Mouse (Mus musculus) megakaryocyte, embryonic 14.5 days (primary cell): ENCODE results near the gene Sypl. TPM values are rescaled to one million over a fixed set of nuclear protein-coding genes. Genes with fewer than 3 reads are reported as not detected.
A peak's percentile ranks its signal among the peaks of the same experiment; 100 is the strongest.

Experiments
- H3K27me3 ChIP-seq: replicated peaks from 2 replicates; pipeline ENCODE3; 2012; ENCODE audit warnings: inconsistent platforms
- H3K36me3 ChIP-seq: replicated peaks from 2 replicates; pipeline ENCODE3; 2012; ENCODE audit warnings: low read length, inconsistent platforms, mixed read lengths
- H3K4me1 ChIP-seq: 2 replicates; pipeline ENCODE4 v1.6.1; 2012; ENCODE audit warnings: inconsistent platforms
- H3K4me3 ChIP-seq: replicated peaks from 2 replicates; pipeline ENCODE3; 2012; ENCODE audit warnings: moderate library complexity, mild to moderate bottlenecking, inconsistent platforms
- H3K9me3 ChIP-seq: 2 replicates; pipeline ENCODE4 v1.6.1; 2012; ENCODE audit warnings: inconsistent platforms
- FLI1 ChIP-seq: IDR thresholded peaks from 2 replicates; pipeline ENCODE4 v1.6.1; 2012; ENCODE audit warnings: low read length, inconsistent platforms, mixed read lengths
- GATA1 ChIP-seq: IDR thresholded peaks from 3 replicates; pipeline ENCODE4 v1.6.1; 2012; ENCODE audit warnings: mixed read lengths, low read length, inconsistent platforms, borderline replicate concordance
- polyA plus RNA-seq: library from polyadenylated mRNA; stranded (reverse); fragments of >175 nt; gene quantifications from 2 replicates; pipeline ENCODE4 v1.2.3, GENCODE M21; 2012; ENCODE audit warnings: low replicate concordance; ENCODE audit not compliant: insufficient read depth

Sypl gene
- polyA plus RNA-seq, 1 experiment = 7.1 TPM

- peaks cover 17% of the 10 kb centered on the region for H3K4me1 ChIP-seq
- TF ChIP-seq GATA1 = no peak
- H3K36me3 ChIP-seq = no peaks in the 10 kb centered on the region
- no peaks in the 10 kb centered on the region for H3K9me3 ChIP-seq
- H3K4me3 ChIP-seq = no peak overlapping the region
- H3K27me3 ChIP-seq = peaks cover 39% of the 10 kb centered on the region
Measured at GRCm38 (mm10) chr12:33014050-33014796, 60.5 kb downstream of the Sypl start.

GRCm38 (mm10) chr12:33015103-33015502 lies 61.4 kb downstream of the Sypl start:
- H3K4me1 ChIP-seq = peaks cover 13% of the 10 kb centered on the region
- H3K4me3 ChIP-seq = no peak overlapping the region
- TF ChIP-seq FLI1 (no peak), GATA1 (no peak)
- no peaks in the 10 kb centered on the region for H3K36me3 ChIP-seq
- no peaks in the 10 kb centered on the region for H3K9me3 ChIP-seq
- H3K27me3 ChIP-seq = peaks cover 42% of the 10 kb centered on the region

DNA sequence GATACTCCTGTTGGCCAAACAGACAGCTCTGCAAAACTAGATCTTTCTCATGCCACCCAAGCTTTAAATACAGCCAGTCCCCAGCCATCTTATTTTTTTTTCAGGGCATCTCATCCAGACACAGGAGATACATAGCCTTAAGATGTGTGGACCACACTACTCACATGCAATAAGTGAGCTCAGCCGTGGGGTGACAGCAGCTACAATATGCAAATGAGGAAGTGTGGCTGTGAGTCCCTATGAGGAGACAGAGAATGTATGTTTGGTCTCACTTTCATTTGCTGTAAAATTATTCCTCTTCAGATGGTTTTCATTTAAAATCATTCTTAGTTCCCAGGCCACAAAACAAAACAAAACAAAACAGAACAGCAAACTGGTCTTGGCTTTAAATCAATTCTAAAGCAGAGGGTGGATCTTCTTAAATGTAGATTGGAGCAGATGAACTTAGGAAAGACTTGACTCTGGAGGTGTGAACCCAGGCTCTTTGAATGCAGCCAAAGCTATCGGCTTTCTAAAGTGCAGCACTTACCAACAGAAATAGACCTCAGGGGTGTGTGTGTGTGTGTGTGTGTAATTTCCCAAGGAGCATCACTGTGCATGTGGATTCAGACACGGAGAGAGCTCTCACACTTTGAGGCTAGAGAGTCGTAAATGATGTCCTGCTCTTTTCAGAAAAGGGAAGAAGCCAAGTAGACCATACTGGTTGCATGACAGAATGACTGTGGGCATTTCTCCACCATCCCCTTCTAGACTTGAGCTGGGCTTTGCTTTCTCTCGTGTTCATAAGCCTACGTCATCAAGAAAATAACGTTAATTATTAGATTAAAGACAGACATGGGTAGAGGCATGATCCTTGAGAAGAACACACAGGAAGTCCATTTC lies 63.4 kb downstream of the Sypl start:
- peaks cover 17% of the 10 kb centered on the region for H3K4me1 ChIP-seq
- 0 out of 2 replicates have a peak, but pooled peaks cover 3% of the 10 kb centered on the region for H3K9me3 ChIP-seq
- TF ChIP-seq FLI1 (no peak), GATA1 (no peak)
- H3K4me3 ChIP-seq = peak overlapping the region; percentile 74
- H3K36me3 ChIP-seq = no peaks in the 10 kb centered on the region
- H3K27me3 ChIP-seq = peaks cover 51% of the 10 kb centered on the region

DNA sequence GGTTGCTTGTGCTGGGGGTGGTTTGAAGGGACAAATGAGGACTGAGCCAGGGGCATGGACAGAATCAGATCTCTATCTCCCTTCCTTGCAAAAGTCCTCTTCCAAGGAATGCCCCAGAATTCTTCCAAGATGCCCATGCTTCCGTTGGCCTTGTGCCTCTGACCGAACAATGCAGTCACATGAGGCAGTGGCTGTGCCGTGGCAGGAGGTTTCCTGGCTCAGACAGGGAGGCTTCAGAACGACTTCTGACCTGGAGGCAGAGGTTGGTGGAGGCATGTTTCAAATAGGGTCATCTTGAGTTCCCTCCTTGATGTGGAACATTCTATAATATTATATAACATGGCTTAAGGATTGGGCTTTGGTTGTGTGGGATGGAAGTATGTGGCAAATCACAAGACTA lies 64.9 kb downstream of the Sypl start:
- TF ChIP-seq FLI1 = no peak
- TF ChIP-seq GATA1 = no peak
- peaks cover 8% of the 10 kb centered on the region for H3K9me3 ChIP-seq

DNA sequence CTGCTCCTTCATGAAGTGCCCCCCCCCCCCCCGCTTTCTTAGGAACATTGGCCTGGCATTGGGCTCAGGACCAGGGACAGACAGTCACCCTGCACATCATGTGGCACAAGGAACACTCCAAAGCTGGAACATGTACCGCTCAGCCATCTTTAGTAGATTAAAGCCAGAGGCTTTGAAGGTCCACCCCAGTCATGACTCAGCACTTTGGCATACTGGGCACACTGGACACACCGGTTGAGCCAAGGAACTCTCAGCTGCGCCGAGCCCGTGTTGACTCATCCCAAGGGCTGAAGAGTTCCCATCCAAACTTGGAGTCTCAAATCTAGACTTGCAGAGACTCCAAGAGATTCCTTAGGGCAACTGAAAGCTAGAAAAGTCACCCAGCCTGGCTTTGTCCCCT lies 66.3 kb downstream of the Sypl start:
- H3K36me3 ChIP-seq = no peaks in the 10 kb centered on the region
- TF ChIP-seq FLI1 (no peak), GATA1 (no peak)
- no peak overlapping the region for H3K4me3 ChIP-seq
- peaks cover 56% of the 10 kb centered on the region for H3K27me3 ChIP-seq
- H3K9me3 ChIP-seq = peaks cover 8% of the 10 kb centered on the region
- H3K4me1 ChIP-seq = peaks cover 16% of the 10 kb centered on the region

More for the DNA sequence above, 64.9 kb downstream of the Sypl start:
- Histone ChIP-seq H3K36me3 (no peaks in the 10 kb centered on the region), H3K4me1 (peaks cover 17% of the 10 kb centered on the region), H3K27me3 (peaks cover 59% of the 10 kb centered on the region), H3K4me3 (no peak overlapping the region)

DNA sequence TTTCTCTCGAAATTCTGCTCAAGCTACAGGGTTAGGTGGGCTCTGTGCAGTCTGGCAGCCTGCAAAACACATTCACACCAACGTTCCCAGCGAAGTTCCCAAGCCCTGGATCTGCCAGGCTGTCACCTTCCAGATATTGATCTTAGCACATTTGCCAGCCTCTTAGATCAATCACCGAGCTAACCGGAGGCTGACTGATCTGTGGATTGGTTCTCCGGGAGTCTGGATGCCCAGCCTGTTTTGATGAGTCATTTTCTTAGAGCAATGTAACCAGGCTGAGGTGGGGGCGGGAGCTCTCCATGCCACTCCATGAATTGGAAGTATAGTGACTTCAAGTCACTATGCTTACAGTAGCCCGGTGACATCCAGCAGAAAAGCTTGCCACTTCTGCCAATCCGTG lies 67.4 kb downstream of the Sypl start:
- TF ChIP-seq FLI1 (no peak), GATA1 (no peak)
- no peaks in the 10 kb centered on the region for H3K36me3 ChIP-seq
- peaks cover 53% of the 10 kb centered on the region for H3K27me3 ChIP-seq
- peaks cover 8% of the 10 kb centered on the region for H3K9me3 ChIP-seq
- H3K4me3 ChIP-seq = no peak overlapping the region
- peaks cover 16% of the 10 kb centered on the region for H3K4me1 ChIP-seq

- H3K36me3 ChIP-seq = no peaks in the 10 kb centered on the region
Measured at GRCm38 (mm10) chr12:33021751-33022150, 68.1 kb downstream of the Sypl start.

DNA sequence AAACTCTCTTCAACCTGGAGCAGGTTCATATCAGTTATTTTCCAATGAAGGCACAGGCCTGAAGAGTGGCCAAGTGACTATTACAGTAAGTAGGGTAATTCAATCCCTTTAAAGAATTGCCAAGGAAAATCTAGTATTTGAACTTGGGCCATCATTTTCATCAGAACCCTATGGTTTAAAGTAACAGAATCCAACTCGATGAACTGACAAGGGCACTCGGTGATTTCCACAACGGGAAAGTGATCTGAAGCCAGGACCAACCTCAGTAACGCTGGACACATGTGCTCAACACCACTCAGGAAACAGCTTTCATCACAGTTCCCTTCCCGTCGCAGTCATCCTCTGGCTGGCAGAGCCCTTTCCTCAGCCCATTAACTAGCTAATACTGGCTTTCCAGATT lies 70.8 kb downstream of the Sypl start:
- Histone ChIP-seq H3K4me1 (peaks cover 34% of the 10 kb centered on the region), H3K36me3 (no peaks in the 10 kb centered on the region), H3K4me3 (no peak overlapping the region), H3K27me3 (peaks cover 61% of the 10 kb centered on the region), H3K9me3 (peaks cover 8% of the 10 kb centered on the region)
- TF ChIP-seq GATA1 = no peak
- TF ChIP-seq FLI1 = no peak

More at GRCm38 (mm10) chr12:33021751-33022150, 68.1 kb downstream of the Sypl start:
- Histone ChIP-seq H3K9me3 (peaks cover 8% of the 10 kb centered on the region), H3K4me1 (peaks cover 16% of the 10 kb centered on the region), H3K27me3 (peaks cover 52% of the 10 kb centered on the region), H3K4me3 (no peak overlapping the region)
- TF ChIP-seq FLI1 = no peak
- TF ChIP-seq GATA1 = no peak

DNA sequence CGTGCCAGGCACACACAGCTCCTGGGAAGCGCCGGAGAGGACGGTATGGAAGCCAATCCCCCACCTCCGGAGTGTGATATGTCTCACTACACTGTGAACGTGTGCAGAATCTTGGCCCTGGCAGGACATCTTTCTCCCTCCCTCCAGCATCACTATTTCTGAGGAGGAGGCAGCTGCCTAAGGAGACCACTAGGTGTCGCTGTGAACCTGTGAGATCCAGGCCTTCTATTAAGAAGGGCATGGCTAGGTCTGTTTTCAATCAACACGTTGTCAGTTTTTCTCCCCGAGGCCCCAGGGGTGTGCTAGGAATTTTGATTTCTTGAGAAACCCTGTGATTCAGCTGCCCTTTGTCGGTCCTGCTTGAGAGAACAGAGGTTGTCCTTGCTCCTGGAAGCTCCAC lies 73.4 kb downstream of the Sypl start:
- H3K9me3 ChIP-seq = peaks cover 5% of the 10 kb centered on the region
- H3K4me3 ChIP-seq = no peak overlapping the region
- H3K36me3 ChIP-seq = no peaks in the 10 kb centered on the region
- H3K27me3 ChIP-seq = peaks cover 58% of the 10 kb centered on the region
- TF ChIP-seq FLI1 = no peak
- no peak for TF ChIP-seq GATA1
- peaks cover 27% of the 10 kb centered on the region for H3K4me1 ChIP-seq
